Mouse (Mus musculus) ES-CJ7 (cell line): ENCODE data around the gene Zfp219.
"Not testable (repeated sequence)": the region's sequence is repeated elsewhere in the genome, so short reads cannot be mapped to it uniquely, and the experiment has no call there.

Source experiments
- DNase-seq: peaks from one replicate; pipeline ENCODE4 v3.0.0; 2011; ENCODE audit warnings: low read depth, low spot score

Zfp219 gene

DNA sequence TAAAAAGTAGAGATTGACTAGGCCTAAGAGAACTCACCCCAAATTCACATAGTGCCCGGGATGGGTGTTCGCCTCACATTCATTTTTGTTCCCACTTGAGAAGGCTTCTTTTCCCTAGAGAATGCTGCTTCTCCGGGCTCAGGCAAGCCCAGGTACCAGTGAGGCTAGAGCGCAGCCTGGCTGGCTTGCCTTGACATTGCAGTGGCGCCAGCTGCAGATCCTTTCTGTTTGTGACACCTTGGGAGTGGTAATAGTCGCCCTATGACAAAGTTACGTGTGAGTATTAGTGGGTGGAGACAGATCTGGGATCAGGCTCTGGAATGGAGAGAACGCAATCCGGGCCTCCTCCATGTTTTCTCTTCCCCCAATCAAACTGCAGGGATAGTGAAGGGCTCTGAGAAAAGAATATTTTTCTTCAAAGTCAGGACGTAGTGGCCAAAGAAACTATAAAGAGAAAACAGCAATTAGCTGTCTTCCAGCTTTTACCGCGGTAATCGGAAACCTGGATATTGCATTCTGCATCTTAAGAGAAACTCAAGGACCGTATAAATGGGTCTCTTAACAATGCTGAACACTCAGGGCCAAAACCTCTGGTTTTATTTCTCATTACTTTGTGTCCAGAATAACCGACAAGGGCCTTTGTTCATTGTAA, at the start of gene Zfp219:
TSS of gene Zfp219 (minus strand) at position 248 of the 652 bp plus-strand sequence.
- DNase-seq: peak; percentile 94

GRCm38 (mm10) chr14:52066135-52066534, 45.6 kb upstream of the Zfp219 start:
- peak; percentile 98 for DNase-seq

DNA sequence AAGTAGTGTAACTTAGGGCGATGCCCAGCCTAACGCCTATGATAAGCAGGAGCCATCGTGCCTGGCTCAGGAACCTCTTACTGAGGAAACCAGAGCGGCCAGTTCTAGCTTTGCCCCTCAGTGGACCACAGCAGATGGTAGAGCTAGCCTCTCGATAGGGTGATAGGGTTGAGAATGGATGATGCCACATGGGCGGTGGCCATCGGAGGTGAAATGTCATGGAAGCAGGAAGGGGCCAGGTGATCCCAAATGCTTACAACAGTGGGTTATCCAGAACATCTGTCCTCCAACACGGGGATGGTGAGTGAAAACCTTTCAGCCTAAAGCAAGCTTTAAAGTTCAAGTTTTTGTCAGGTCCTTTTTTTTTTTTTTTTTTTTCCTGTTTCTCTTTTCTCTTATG, 41.3 kb upstream of the Zfp219 start:
- DNase-seq: no peak

- no peak for DNase-seq
These were observed 40.3 kb upstream of the Zfp219 start for GRCm38 (mm10) chr14:52060800-52061199.

DNA sequence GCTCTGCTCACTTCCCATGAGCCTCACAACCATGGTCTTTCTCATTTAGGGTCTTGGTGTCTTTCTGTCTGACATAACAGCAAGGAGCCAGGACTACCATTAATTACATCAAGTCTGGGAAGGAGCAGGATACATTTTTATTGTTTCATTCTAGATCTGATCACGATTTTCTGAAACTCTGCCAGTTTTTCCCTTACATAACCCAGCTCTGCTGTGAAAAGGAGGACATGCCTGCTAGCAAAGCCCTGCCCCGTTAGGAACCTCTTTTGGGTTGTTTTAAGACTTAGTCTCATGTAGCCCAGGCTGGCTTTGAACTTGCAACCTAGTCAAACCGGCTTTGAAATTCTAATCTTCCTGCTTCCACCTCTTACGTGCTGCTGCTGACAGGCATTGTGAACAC, 39.4 kb upstream of the Zfp219 start:
- peak; percentile 12 for DNase-seq

GRCm38 (mm10) chr14:52052720-52053119, 32.2 kb upstream of the Zfp219 start:
- DNase-seq: peak; percentile 37

- no peak for DNase-seq
These were observed 25.5 kb upstream of the Zfp219 start for GRCm38 (mm10) chr14:52045966-52046565.

- peak; percentile 78 for DNase-seq
These were observed 24.6 kb upstream of the Zfp219 start for GRCm38 (mm10) chr14:52044901-52045678.

DNA sequence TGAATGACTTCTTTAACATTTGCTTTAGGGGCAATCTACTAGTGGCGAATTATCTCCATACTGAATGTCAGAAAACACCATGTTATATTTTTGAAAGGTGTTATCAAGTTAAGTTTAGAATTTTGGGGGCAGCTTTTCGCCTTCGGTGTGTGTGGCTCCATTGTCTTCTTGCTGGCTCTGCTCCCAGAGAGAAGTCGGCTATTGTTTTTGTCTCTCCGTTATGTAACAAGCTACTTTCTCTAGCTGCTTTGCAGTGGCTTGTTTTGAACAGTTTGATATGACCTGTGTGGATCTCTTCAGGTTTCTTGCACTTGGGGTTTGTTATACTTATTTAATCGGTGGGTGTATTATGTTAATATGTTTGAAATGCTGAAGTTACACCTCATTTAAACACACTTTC, 22.9 kb upstream of the Zfp219 start:
- no peak for DNase-seq

DNA sequence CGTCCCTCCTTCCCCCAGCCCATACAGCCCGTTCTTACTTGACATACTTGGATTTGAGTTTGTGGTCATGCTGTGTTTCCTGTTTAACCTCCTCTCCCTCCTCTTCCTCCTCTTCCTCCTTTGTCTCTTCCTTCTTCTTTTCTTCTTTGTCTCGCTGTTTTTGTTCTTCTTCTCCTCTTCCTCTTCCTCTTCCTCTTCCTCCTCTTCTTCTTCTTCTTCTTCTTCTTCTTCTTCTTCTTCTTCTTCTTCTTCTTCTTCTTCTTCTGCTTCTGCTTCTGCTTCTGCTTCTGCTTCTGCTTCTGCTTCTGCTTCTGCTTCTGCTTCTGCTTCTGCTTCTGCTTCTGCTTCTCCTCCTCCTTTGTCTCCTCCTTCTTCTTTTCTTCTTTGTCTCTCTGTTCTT, 21.8 kb upstream of the Zfp219 start, which contains the start of gene Olfr221:
TSS of gene Olfr221 (minus strand) at position 101 of the 400 bp plus-strand sequence.
- DNase-seq: not testable (repeated sequence)

GRCm38 (mm10) chr14:52039332-52039731, 18.8 kb upstream of the Zfp219 start:
- DNase-seq: no peak

GRCm38 (mm10) chr14:52035926-52036325, 15.4 kb upstream of the Zfp219 start:
- no peak for DNase-seq

DNA sequence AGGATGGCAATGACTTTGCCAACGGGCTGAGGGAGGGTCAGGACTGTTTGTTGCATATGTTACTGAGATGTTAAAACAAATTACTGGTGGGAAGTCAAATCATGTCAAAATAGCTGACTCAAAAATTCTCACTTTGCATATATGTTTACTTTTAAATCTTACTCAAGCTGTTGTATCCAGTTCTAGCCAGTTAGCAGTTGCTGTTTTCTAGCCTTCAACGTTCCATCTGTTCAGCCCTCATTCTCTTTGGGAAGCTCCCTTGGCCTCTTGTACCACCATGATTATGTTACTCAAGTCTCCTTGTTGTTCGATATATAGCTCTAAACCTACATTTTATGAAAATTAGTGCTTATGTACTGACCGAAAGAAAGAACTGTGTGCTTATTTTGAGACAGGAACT, 5.8 kb upstream of the Zfp219 start:
- DNase-seq: no peak

DNA sequence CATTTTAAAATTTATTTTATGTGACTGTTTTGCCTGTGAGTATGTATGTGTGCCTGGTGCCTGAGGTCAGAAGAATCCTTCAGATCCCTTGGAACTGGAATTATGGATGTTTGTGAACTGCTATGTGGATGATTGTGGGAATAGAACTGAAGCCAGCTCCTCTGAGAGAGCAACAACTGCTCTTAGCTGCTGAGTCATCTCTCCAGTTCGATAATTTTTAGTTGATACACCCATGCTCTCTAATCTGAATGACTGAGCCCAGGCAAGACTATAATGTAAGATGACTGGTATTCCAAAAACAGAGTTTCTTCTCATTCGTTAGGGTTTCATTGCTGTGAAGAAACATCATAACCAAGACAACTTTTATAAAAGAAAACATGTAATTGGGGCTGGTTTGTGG, 3.6 kb upstream of the Zfp219 start:
- DNase-seq: no peak

GRCm38 (mm10) chr14:52022709-52023459, 2.4 kb upstream of the Zfp219 start:
- DNase-seq: peak; percentile 98

GRCm38 (mm10) chr14:52022244-52022708, 1.7 kb upstream of the Zfp219 start:
- peak; percentile 90 for DNase-seq

DNA sequence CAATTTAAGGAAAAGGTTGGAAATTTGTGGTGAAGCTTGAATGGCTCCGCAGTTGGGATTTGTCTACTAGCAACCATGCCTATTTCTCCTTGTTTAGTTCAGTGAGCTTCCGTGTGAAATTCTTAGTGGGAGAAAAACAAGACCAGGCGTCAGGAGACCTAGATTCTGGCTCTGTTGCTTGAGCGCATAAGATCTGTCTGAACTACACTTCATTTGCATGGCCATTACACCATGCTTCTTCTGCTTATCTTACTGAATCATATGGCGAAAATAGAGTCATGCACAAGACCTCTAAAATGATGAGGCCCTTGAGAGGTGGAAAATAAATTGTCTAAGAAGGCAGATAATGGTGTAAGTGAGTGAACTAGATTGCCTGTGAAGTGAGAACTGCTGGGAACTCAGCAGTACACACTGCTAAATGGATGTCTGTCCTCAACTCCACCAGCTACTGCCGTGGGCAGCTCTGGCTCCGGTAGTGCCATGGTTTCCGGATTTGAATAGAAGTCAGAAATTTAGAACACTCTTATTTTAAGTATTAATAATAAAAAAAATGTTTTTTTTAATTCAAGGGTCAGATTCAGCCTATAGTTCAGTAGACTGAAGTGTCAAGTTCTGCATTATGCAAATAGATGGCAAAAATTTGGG, 1.2 kb upstream of the Zfp219 start:
- DNase-seq: no peak

DNA sequence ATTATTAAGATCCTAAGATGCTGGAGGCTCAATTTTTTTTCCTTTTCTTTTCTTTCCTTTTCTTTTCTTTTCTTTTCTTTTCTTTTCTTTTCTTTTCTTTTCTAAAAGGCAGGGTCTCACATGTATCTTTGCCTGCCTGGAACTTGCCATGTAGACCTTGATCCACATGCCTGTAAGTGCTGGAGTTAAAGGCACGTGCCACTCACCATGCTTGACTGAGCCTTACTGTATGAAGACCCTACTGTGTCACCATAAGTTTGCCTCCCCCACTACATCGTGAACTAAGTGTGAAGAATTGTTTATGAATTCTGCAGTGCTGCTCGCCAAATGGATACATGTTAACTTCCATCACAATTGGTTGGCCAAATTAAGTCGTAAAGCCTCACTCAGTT, 601 bp upstream of the Zfp219 start:
- DNase-seq: no peak

GRCm38 (mm10) chr14:52019590-52020340, 768 bp downstream of the Zfp219 start:
- DNase-seq: peak; percentile 98

DNA sequence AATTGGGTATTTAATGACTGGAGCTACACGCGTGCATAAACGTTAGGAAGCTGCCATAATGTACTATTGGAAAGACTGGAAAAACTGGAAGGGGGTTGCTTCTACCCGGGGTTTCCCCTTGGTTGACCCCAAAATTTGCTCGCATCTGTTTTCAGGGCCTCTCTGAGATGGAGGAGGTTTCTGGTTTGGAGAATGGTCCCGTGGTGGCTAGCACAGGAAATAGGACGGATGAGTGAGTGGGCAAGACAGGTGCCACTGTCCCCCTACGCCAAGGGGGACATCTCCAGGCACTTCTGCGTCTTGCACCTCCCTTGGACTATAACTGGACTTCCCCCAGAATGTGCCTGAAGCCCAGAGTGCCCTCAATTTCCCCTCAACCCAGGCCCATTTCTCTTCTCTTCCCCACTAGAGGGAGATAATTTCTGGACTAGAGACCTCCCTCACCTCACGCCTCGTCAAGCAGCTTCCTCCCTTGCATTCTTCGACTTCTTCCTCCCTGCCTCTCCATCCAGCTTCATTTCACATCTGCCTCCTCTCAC, 1.4 kb downstream of the Zfp219 start:
- DNase-seq: no peak
